Mouse (Mus musculus): ENCODE measurements around the gene Cdc42ep2. TPM values are rescaled to one million over a fixed set of nuclear protein-coding genes. Genes with fewer than 3 reads are reported as not detected.

The Cdc42ep2 gene
- total RNA-seq, 2 experiments from 2014 or later: 4.3 to 4.6 TPM

- no peak for DNase-seq (ENCODE audit: low spot score in 2 of 2)
Measured at GRCm38 (mm10) chr19:5942581-5942980, 18.0 kb upstream of the Cdc42ep2 start.

GRCm38 (mm10) chr19:5940656-5941055 is 16.0 kb upstream of the Cdc42ep2 start:
- DNase-seq (ENCODE audit: low spot score in 2 of 2): no peak

- peak in 1 of 2 experiments; percentile 36 for DNase-seq (ENCODE audit: low spot score in 2 of 2)
Measured at GRCm38 (mm10) chr19:5940173-5940572, 15.6 kb upstream of the Cdc42ep2 start.

- no peak for DNase-seq (ENCODE audit: low spot score in 2 of 2)
Measured at GRCm38 (mm10) chr19:5939715-5940114, 15.1 kb upstream of the Cdc42ep2 start.

- no peak for DNase-seq (ENCODE audit: low spot score in 2 of 2)
Measured at GRCm38 (mm10) chr19:5938516-5938915, 13.9 kb upstream of the Cdc42ep2 start.

GRCm38 (mm10) chr19:5937836-5938406 is 13.3 kb upstream of the Cdc42ep2 start:
- no peak for DNase-seq (ENCODE audit: low spot score in 2 of 2)

- no peak for DNase-seq (ENCODE audit: low spot score in 2 of 2)
Measured at GRCm38 (mm10) chr19:5937095-5937835, 12.6 kb upstream of the Cdc42ep2 start.

GRCm38 (mm10) chr19:5935691-5936090 is 11.1 kb upstream of the Cdc42ep2 start:
- no peak for DNase-seq (ENCODE audit: low spot score in 2 of 2)

GRCm38 (mm10) chr19:5935266-5935665 is 10.7 kb upstream of the Cdc42ep2 start:
- DNase-seq (ENCODE audit: low spot score in 2 of 2): no peak

- no peak for DNase-seq (ENCODE audit: low spot score in 2 of 2)
Measured at GRCm38 (mm10) chr19:5929634-5930596, 5.3 kb upstream of the Cdc42ep2 start.

GRCm38 (mm10) chr19:5928546-5928945 is 3.9 kb upstream of the Cdc42ep2 start:
- DNase-seq (ENCODE audit: low spot score in 2 of 2): no peak

- DNase-seq (ENCODE audit: low spot score in 2 of 2): no peak
Measured at GRCm38 (mm10) chr19:5928104-5928503, 3.5 kb upstream of the Cdc42ep2 start.

- no peak for DNase-seq (ENCODE audit: low spot score in 2 of 2)
Measured at GRCm38 (mm10) chr19:5927532-5927931, 2.9 kb upstream of the Cdc42ep2 start.

- no peak for DNase-seq (ENCODE audit: low spot score in 2 of 2)
Measured at GRCm38 (mm10) chr19:5927026-5927425, 2.4 kb upstream of the Cdc42ep2 start.

GRCm38 (mm10) chr19:5925311-5925855 is 767 bp upstream of the Cdc42ep2 start:
- no peak for DNase-seq (ENCODE audit: low spot score in 2 of 2)

GRCm38 (mm10) chr19:5923990-5924712 is 465 bp downstream of the Cdc42ep2 start:
- peak; percentile 60 to 91 for DNase-seq (ENCODE audit: low spot score in 2 of 2)

GRCm38 (mm10) chr19:5922963-5923362 is 1.7 kb downstream of the Cdc42ep2 start:
- no peak for DNase-seq (ENCODE audit: low spot score in 2 of 2)

GRCm38 (mm10) chr19:5922119-5922942 is 2.3 kb downstream of the Cdc42ep2 start:
- no peak for DNase-seq (ENCODE audit: low spot score in 2 of 2)

- no peak for DNase-seq (ENCODE audit: low spot score in 2 of 2)
Measured at GRCm38 (mm10) chr19:5921715-5922114, 2.9 kb downstream of the Cdc42ep2 start.
